Mouse (Mus musculus) left cerebral cortex, adult 8-10 months (tissue): ENCODE data around the gene Bmp6. TPM values are rescaled to one million over a fixed set of nuclear protein-coding genes. Genes with fewer than 3 reads are reported as not detected.
A peak's percentile ranks its signal among the peaks of the same experiment; 100 is the strongest.

Experiments
- DNase-seq, 2 experiments: peaks; one replicate each; pipeline ENCODE4 v3.0.0; 2022; ENCODE audit warnings: low spot score in 2 of 2
- total RNA-seq, 4 experiments: library from RNA; stranded (reverse); gene quantifications; 2 replicates each; pipeline ENCODE4 v1.2.4; 2022

Gene Bmp6
- total RNA-seq, 4 experiments from 2014 or later, result 11.9 to 13.2 (median 12.5) TPM

DNA sequence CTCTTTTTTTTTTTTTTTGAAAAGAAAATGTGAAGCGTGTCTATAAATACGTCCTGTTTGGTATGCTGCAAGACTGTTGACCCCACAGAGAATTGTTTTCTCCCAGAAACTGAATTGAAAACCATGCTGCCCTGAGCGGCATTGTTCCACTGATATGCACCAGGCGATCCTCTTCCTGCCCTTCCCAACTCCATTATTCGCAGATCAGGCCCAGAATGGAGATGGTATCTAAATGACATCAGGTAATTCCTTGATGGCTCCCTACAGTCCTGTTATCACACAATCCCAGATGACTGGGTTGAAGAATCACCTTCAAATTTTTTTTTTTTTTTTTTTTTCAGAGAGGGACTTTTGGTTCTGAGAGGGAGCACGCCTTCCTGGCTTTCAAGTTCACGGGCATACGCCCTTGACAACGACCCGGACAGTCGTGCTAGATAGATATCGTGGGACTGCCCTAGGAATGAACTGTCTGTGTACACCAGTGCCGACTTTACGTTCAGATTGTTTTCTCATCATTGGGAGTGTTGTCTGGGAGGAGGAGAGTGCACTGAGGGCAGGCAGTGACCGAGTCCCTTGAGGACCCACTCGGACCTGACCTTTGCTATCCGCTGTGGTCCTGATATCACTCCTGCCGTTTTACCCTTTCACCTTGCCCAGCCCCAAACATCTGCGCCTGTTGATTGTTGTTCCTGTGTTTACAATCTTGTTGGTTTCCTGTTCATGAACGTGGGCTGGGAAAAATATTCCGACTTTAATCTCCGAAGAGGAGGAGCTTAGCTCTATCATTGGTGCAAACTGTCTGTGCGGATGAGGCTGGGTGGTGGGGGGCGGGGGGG is 8.7 kb downstream of the Bmp6 start:
- DNase-seq, result no peak

DNA sequence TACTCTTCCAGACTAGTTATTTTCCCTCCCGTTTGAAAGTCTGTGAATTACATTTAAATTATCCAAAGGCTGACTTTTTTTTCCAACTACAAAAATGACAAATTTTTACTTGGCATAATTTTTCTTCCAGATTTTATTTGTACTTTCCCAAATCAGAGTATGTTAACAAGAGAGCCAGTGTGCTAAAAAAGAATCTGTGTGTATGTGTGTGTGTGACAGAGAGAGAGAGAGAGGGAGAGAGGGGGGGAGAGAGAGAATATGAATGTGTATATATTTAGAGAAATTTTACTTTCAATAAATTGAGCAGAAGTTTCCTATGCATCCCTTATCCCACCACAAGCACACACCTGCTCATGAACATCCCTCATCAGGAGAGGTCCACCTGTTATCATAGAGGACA is 9.4 kb downstream of the Bmp6 start:
- DNase-seq, result no peak

DNA sequence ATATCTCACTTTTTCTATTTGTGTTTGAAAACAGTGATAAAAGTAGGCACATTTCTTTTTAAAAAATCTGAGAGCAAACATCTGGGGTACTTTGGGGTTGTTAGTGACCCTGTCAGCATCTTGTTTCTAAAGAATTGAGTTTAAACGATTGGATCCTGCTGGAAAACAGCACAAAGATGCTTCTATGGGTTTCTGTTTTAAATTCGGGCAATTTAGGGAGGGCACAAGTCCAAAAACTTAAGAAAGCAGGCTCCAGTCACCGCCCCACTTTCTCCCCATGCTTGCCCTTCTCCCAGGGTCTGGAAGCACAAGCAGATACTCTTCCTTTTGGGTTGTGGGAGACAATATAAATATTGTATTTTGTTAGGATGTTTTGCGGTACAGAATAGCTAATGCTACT is 14.1 kb downstream of the Bmp6 start:
- DNase-seq, result no peak

DNA sequence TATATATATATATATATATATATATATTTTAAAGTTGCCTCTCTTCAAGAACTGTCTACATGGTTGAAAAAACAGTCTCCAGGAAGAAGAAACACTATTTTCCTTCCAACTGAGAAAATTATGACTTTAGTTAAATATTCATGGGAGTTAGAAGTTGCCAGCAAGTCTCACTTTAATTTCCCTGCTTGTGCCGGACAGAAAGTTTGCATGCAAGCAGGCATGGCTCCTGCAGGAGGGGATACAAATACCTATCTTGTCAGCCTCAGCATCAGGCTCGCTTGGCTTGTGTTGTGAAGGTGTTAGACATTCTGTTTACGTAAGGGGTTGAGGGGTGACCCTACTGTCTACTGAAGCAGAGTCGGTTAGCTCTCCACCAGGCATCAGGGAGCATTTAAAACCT is 17.8 kb downstream of the Bmp6 start:
- no peak for DNase-seq

DNA sequence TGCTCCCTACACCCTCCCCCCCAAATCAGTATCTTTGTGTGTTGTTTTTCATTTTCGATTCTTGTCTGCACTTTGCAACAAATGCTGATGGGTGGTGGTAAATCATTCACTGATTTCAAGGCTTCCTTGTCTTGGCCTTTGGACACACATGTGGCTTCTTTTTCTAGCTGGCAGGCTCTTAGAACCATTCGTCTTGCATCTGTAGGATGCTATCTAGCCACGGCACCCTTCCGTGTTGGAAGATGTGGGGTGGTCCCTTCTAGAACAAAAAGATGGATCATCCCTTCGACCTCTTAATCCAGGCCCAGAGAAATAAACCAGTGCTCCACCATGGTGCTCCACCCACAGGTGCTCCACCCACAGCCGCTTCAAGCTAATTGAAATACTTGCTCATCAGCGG is 19.0 kb downstream of the Bmp6 start:
- DNase-seq, result no peak

DNA sequence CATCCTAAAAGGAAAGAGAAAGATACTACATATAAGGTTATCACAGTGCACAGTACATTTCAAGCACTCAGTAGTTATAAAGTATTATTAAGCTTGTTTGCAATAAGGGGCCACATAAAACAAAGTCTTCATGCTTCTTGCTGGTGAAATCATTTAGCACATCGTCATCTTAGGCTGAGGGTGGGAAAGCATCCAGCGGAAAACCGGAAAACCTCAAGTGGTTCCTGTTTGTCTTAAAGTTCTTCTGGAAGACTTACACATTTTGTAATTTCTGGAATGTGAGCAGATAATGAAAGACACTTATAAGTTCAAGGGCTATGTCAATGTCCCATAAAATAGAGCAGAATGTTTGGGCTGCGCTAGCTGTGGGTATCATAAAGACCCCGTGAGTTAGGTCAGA is 24.7 kb downstream of the Bmp6 start:
- DNase-seq, result no peak

DNA sequence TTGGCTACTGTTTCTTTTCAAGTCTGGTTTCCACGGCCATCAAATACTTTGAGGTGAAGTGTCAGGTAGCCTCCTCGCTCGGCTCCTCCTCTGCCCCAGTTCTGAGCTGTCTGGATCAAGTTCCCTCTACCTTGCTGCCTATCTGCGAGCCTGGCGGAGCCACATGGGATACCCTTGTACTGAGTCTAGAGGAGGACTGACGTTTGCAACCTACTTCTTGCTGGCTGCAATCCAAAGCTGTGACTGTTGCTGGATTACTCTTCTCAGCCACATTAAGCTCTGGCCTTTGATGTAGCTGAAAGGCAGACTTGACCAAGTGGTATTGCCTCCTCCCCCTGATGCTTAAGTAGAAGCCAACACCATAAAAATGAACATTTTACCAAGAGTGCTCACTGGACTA is 31.2 kb downstream of the Bmp6 start:
- DNase-seq, result no peak

DNA sequence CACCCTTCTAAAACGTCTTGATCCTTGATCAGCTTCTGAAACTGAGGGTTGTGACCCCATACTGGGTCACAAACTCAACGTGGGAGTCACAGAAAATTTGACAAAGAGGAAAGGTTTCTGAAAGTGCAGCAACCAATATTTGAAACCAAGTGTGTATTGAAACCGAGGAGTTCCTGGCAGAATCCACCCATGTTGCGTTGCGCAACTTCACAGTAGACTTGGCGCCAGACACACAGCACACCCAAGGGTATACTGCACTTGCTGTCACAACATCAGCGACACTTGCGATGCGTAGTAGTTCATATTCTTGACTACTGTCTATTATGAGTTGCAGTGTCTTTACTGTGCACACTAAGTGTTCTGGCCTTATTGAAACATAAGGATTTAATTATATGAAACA is 32.4 kb downstream of the Bmp6 start:
- no peak for DNase-seq

DNA sequence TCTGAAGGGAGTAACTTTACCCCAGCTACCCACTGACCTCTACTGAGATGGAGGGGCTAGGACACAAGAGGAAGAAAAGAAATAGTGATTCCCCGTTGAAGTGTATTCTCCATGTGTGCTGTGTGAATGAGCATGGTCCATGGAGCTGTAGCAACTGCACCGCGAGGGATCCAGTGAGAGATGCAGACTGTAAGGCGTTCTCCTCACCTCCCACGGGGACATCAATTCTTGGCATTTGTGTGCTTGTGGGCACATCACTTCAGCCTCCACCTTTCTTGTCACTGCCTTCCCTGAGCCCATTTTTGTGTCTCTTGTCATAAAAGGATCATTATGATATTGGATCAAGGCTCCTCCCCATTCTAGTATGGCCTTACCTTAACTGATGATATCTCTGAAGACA is 34.9 kb downstream of the Bmp6 start:
- peak in 1 of 2 experiments; percentile 27 for DNase-seq

DNA sequence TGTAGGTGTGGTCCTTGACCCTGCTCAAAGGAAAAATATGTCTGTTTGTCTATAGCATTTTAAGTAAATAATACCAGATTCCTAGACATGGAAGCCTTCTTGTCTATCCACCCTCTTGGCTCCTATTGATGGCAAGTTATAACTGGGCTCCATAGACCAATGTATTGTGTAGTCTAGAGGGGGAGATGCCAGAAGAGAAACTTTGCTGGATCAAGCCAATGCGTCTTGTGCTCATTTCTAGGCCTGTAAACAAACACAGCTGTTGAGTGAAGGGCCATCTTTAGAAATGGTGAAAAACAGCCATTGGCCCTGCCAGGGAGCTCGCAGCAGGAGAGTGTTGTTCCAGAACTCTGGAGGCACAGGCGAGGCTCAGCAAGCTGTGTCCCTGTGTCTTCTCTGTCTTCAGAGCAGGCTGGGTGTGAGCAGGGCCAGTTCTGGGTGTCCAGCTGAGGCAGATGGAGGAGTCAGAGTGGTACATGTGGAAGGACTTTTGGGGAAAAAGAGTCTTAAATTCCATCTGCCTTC is 41.2 kb downstream of the Bmp6 start:
- no peak for DNase-seq

DNA sequence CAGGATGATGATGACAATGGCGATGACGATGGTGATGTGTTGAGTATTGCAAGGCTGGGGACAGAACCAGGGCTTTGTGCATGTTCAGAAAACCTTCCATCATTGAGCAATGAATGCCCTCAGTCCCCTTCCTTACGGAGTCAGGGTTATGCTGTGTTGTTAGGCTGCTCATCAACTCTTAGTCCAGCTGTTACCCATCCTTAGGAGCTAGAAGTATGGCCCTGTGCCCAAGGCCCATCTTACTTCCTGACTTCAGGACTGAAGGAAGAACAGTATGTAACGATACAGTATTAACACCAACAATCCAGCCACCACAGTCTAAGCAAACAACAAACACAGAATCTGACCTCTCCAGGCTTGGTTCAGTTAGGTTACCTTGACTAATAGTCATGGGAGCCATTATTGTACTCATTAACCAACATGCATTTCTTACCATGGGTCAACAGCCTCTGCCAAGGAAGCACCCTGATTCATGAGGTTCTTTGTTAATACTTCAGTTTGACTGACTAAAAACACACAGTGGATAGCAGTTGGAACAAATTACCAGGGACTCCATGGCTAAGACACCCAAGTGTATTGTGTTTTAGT is 42.6 kb downstream of the Bmp6 start:
- DNase-seq, result no peak

DNA sequence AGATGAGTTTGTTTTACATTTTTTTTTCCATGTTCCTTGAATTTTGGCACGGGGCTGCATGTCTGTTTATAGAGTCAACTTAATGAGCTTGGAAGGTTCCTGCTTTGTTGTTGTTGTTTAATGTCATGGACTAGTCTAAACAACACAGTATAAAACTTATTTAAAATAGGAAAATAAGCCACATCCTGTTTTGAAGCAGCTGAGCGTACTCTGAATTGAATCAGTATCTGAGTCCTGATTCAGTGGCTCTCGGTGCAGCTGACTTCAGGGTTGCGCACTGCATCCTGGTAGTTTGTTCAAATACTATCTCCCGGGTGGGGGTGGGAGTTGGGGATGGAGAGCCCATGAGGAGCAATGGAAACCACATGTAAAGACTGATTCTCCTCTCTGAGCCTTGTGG is 48.5 kb downstream of the Bmp6 start:
- no peak for DNase-seq

DNA sequence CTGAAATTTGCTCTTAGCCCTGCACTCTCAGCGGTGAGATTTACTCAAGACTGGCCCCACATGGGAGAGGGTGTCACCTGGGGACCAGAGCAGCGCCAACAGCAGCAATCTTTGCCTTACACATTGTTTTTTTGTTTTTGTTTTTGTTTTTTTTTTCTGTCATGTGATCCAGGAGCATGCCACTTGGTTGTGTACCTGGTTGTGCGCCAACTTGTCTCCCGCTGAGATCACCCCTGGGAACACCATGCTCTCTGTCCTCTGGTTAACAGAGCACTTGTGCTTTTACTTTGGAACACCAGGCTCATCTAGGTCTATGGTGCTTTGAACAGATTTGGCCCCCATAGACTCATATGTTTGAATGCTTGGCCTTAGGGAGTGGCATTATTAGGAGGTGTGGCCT is 50.1 kb downstream of the Bmp6 start:
- DNase-seq, result no peak

DNA sequence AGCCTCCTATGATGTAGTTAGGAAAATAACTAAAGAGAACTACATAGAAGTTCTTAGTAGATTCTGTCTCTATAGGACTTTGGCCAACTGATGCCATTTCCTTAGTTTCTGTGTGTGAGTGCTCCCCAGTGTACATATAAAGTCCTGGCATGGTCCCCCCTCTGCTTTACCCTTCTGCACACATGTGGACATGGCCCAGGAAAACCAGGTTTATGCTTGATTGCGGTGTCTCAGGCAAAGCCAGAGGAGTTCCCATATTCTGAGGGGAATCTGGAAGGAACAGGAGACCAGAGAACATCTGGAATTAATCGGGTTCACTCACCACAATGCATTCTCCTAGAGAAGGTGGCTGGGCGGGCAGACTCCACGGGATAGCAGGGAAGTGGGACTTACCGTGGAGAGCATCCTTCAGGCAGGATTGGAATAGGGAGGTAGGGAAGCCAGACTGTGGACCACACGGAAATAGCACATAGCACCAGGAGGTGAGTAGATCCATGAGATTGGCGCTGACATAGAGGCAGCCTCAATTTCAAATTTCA is 52.2 kb downstream of the Bmp6 start:
- DNase-seq, result no peak

DNA sequence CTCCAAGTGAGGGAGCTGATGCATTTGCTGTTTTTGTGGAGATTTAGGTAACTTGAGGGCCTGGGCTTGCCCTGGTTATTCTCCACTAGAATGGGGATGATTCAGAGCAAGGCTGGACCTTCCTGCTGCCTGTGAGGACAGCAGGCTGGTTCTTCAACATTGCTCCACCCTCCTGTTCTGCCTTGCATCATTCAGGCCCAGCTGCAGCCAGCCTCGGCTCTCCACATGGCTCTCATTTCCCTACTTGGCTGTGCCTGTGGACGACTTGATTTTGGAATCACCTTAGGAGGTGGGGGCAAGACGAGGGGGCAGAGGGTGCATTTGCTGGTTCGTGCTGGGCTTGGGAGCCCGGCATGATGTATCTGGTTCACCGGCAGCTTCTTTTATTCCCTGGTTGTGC is 53.8 kb downstream of the Bmp6 start:
- no peak for DNase-seq

DNA sequence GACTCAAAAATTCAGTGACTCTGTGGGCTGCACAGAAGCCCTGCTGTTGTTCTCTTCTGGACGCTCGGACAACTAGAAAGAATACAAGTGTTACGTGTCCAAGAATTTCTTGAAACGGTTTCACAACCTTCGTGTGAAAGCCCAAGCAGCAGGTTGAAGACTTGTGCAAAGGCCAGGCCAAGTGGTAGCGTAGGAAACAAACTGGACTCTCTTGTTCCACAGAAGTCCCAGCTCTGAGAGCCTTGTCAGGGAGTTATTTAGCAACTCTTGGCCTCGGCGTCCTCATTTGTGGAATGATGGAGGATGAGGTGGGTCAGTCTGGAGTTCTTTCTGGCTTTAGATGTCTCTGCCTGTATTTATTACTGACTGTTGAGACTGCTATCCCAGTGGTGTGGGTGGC is 55.8 kb downstream of the Bmp6 start:
- DNase-seq, result no peak

DNA sequence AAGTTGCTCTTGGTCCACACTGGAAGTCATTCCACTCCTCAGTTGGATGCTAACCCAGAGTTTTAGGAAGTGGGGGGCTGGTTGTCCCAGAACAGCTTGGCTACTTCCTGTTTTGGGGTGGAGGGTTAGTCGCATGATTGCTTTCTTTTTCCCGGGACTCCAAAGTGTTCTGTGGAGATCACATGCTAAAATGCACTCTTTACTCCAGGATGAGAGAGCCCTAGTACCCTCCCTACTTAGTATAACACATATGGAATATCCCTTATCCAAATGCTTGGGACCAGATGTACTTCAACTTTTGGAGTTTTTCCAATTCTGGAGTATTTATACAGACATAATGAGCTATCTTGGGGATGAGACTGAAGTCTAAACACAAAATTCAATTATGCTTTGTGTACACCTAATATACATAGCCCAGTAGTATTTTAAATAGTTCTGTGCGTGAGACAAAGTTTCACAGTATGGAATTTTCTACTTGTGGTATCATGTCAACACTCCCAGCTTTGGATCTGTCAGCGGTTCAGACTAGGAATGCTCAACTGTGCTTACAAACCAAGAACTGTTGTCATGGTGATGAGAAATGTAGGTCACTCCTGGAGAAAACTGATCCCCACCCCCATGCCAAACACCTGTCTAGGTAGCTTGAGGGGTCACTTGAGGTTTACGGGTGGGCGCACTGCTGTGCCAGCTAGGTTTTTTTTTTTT is 62.9 kb downstream of the Bmp6 start:
- no peak for DNase-seq

DNA sequence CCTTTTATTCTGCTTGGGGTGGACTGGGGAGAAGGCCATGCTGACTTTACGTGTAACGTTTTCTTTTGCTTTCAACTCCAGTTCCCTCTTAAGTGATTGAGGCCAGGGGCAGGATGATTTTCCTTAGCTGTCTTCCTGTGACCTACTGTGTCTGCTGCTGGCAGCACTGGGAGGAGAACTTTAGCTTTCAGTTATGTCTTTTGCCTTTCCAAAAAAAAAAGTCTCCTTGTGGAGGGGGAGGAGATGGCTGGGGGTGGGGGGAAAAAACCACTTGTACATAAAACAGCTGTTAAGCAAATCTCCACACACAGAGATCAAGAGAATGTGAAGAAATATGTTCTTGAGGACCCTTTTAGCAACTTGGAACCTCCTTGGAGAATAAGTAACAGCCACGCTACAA is 63.7 kb downstream of the Bmp6 start:
- no peak for DNase-seq

DNA sequence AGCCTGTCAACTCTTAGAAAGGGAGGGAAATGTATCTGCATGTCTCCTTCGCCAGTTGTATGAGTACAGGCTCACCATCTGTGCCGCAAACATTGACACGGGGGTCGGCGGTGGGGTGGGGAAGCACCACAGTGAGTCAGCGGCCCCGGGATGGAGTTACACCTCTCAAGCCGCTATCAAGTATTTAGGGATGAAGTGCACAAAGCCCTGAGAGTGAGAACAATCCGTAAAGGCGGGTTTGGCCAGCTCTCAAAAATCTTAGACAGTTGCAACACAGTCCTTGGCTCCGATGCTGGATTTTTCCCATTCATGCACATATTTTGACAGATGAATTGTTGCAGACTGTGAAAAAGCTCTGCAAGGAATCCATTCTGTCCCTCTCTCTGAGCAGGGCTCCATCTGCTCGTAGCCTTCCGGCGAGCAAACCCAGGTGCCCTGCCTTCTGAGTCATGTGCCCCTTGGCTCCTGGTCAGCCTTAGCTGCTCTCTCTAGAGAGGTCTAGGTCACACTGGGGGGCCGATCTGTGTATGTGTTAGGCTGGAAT is 65.5 kb downstream of the Bmp6 start:
- DNase-seq, result peak; percentile 32 to 62

DNA sequence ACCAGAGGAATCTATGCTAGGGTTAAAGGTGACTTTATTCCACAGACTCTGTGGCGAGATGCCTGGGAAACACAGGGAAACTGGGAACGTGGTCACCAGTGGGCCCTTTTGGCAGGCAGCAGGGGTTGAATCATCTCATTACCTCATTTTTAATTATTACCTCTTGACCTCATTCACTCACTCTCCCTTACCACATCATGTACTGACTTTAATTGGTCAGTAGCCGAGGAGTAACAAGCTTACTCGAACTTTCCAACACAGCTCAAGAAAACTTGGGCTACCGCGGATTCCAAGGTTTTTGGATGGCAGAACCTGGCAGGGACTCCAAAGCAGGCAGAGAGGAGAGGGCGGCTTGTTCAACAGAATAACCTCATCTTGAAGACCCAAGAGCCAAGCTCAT is 74.9 kb downstream of the Bmp6 start:
- DNase-seq, result no peak

DNA sequence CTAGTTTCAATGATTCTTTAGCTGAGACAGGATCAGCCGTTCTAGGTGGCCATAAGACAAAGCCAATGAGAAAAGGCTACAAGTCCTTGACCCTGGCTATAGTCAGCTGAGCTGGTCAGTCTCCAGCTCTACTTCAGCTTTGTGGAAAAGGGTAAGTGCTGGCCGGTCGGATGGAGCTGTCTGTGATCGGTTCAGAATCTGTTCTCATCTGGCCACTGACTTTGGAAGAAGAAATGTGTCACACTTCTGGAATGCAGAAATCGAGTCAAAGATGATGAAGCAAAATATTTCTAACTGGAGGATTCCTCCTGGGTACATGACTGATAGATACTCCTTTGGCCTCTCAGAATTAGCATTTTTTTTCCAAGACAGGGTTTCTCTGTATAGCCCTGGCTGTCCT is 77.6 kb downstream of the Bmp6 start:
- DNase-seq, result no peak

DNA sequence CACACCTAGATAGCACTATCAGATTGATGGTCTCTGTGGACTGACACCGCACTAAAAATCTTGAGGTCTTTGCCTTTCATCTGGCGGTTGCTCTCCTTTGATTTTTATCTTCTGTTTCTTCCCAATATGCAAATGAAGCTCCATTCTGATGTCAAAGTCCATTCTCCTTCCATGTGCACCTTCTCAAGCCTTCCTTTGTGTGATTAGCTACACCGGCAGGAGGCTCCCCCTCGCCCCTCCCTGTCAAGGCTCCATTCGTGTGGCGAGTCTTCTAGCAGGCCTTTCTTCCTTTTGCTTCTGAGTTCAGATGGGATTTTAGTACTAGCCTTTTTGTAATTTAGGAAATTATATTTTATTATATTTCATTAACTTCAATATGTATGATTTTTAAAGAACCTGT is 80.4 kb downstream of the Bmp6 start:
- no peak for DNase-seq
